Mouse (Mus musculus) layer of hippocampus, adult 9-10 months (tissue): ENCODE measurements around the gene Arfgap1.

ENCODE experiments used
- DNase-seq: peaks from one replicate; pipeline ENCODE4 v3.0.0; 2022; ENCODE audit warnings: low spot score

Arfgap1 gene

DNA sequence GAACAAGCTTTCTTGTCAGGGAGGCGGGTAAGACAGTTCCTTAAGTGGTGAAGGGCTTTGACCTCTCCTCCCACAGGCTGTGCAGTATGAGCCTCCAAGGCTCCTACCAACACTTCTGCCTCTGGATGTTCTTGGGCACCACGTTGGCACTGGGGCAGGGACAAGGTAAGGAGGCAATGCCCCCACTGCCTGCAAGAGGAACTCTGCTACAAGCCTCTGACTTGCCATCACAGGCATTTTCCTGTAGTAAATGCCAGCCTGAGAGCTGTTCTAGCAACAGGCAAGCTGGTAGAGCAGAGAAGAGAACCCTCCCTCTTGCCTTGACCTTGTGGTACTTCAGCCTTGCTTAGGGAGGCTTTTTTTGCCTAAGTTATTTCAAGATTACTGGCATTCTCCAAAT, 19.4 kb downstream of the Arfgap1 start, which contains the start of gene Col20a1:
Col20a1 (plus strand) TSS at position 87 of the 400 bp plus-strand sequence.
- no peak for DNase-seq

DNA sequence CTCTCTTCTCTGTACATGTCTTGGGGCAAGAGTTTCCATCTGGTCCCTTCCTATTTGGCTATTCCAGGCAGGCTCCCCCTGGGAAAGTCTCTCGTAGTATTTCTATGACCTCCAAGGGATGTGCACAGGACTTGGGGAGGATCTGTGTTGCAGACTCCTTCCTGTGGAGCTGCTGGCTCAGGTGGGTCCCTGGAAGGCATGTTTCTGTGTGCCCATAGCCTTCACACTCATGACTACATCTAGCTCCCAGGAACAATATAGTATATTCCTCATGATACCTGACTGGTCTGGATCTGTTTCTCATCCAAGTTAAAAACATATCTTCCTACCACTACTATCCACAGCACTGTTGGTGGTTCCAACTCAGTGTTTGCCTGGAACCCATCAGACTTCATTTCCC, 20.0 kb downstream of the Arfgap1 start:
- DNase-seq, result no peak

DNA sequence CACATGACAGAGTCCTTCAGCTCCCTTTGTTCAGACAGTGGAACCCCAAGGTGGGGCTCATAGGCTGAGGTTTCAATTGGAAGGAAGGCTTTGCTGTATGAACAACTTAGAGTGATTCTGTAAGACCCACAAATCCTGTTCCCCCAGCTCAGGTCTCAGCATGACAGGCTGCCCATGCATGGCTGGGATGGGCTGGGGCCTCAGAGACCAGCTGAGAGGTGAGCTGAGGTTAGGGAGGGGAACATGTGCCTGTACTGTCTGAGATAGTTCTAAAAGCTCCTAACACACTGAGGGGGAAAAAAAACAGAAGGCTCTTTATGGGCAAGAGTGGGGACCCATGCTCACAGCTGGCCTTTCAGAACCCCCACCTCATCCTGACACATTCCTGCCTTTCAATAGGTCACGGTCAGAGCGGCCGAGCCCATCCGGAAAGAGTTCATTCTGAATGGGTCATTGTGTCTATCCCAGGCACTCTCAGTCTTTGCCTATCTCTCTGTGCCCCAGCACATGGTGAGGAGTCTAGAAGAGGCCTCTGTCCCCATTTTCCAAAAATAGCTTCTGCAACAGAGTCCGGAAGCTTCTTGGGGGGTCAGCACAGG, 20.5 kb downstream of the Arfgap1 start:
- DNase-seq, result no peak

DNA sequence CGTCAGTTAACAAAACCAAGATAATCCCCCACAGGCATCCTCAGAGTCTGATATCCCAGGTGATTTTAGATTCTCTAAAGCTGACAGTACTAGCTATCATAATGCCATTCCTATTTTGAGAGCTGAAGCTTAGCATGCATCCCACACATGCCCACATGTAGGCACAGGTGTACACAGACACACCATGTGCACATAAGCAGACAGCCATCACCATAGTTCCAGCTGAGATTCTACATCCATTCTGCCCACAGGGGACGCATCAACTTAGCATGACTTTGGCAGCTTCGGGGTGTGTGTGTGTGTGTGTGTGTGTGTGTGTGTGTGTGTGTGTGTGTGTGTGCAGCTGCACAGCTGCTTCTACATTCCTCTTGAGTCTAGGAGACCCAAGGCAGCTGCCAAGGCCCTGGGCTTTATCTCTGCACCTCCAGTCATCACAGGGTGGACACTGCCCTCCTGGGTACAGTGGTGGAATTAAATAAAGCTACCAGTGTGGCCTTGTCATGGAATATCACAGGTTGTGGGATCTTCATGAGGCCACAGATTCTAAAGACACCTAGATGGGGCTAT, 21.4 kb downstream of the Arfgap1 start:
- no peak for DNase-seq

DNA sequence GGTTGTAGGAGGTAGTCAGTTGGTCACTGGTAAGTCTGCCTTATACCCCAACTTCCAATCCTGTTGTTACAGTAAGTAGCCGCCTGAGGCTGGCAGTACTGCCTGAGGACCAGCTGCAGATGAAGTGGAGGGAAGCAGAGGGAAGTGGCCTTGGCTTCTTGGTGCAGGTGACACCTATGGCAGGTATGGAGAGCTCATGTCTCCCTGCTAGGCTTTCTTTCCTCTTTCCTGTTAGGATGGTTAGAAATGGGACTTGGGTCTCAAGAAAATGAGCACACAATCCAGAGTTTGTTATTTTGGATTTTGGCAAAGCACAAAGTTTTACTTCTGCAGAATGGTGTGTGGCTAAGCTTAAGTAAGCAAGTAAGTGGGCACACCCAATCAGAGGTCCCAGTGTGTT, 21.9 kb downstream of the Arfgap1 start:
- no peak for DNase-seq

DNA sequence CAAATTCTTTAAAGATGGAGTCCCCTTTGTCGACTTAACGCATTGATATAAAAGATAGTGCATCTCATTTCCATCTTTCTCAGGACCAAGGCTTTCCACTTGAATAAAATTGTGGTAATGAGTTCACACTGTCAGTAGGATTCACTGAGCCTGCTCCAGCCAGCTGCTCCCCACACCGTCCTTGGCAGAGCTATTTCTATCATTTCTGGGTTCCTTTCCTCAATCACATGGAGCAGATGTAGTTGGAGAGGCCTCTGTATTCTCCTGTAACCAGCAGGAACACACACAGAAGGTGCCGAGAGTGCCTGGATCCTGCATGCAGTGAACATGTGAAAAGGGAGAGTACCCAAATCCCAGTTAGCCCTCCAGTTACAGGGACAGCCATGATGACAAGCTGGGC, 23.3 kb downstream of the Arfgap1 start:
- DNase-seq, result no peak

DNA sequence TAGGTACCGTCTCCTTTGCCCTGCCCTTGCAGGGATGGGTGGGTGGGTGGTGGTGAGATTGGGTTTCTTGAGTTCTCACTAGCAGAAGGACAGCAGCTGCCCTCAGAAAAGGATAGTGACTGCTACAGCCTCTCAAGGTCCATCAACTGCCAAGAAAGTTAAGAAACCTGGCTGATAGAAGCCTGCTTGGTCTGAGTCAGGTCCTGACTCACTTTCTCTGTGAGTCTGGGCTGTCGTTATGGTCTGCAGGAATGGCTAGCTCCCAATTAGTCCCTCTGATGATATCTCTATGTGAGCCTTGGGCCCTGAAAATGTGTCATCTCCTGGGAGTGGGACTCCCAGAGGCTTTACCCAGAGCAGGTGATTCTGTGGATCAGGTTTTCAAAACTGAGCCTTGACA, 27.3 kb downstream of the Arfgap1 start:
- DNase-seq, result no peak

DNA sequence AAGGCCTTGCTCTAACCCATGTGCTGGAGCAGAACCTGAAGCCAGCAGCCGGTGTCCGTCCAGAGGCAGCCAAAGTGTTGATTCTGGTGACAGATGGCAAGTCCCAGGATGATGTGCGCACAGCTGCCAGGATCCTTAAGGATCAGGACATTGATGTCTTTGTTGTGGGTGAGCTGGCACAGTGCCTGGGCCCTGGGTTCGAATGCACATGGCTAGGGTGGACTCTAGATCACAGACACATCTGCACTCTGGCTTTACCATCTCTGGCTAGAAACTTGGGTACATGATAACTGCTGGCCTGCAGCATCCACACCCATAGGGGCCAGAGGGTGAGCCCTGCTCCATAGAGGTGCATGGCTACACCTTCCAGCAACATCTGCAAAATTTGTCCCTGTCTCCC, 28.4 kb downstream of the Arfgap1 start:
- no peak for DNase-seq

DNA sequence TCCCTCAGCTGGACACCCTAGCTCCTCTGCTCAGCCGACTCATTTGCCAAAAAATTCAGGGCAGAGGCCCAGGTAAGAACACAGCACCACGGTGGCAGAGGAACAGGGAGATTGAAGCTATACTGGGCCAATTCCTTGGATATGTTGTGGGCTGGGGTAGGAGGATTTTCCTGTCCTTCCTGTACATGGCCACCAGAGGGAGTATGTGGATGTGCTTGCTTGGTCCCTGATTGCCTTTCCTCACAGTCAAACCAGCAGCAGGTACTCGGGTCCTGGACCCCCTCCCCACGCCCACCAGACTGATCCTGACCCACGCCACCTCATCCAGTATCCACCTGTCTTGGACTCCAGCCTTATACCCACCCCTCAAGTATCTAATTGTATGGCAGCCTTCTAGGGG, 29.4 kb downstream of the Arfgap1 start:
- peak; percentile 48 for DNase-seq

DNA sequence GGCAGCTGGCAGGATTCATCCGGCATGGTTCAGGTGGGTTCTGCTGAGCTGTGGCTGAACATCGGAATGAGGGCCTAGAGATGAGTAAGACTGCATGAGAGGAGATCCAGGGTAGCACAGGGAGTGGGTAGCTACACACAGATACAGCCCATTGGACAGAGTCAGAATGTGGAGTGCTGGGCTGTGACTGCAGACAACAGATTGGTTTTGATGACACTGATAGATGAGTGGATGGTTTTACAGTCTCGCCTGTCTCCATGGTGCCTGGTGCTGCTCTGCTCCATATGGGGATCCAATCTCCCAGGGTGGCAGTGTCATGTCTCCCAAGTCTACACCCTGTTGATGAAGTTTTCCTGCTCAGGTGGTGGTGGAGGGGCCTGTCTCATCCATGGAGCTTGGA, 29.9 kb downstream of the Arfgap1 start:
- no peak for DNase-seq

DNA sequence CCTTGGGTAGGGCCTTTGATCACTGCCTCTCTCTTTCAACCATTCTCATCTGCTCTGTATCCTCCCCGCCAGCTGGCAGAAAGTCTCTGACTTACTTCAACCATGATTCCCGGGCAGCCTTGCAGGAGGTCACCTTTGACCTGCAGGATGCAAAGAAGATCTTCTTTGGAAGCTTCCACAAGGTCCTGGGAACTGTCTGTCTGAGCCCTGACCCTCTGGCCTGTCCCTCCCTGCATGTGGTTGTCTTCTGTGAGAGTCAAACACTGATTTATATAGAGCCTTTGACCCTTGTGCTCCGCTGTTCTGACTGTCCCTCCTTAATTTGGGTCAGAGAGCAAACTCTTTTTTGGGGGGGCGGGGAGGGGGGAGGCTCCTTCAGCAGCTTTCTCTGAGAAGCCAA, 40.0 kb downstream of the Arfgap1 start:
- no peak for DNase-seq

DNA sequence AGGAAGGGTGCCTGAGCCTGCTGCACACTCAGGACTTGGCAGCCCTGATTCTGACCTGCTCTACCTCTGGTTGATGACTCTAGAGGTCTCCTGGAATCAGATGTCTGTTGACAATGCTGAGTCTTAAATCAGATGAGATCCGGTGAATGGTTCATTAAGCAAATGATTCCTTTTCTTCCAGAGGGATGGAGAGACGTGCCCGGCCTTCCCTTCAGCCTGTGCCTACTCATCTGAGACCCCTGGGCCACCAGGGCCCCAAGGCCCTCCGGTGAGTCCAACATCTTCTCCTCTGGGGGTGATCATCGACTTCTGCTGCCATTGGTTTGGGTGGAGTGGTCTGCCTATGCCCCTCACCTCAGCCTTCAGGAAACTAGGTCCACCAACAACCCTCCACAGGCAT, 41.3 kb downstream of the Arfgap1 start:
- no peak for DNase-seq

DNA sequence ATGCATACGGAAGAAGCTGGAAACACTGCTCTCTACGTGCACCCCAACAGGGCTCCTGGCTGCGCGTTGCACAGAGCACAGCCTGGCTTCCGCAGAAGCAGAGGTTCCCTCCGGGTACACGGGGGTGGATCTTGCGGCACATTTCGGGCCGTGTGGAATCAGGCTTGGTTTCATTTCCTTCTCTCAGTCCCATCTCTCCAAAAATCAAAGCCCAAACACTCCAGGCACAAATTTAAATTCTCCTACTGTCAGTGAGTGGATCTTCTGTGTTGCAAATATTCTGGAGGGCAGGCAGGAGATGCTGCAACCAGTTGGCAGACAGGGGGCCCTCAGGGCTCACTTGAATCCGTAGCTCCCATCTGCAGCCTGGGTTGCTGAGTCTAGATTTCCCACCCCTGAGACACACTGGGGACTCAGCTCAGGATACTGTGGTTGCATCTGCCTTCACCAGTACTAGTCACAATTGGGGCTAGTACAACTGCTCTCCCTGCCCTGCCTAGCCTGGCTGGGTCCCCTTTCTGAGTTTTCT, 64.4 kb downstream of the Arfgap1 start:
- no peak for DNase-seq
